Mouse (Mus musculus) frontal cortex, adult (tissue): ENCODE results near the gene Isg20.

Experiments used
- ATAC-seq: cut with Nextera tagmentation; 2 replicates; pipeline ENCODE4 v1.9.2; 2017; ENCODE audit warnings: mild to moderate bottlenecking, moderate library complexity, mixed read lengths; ENCODE audit not compliant: low TSS enrichment

Isg20 gene

GRCm38 (mm10) chr7:78903174-78903870, 9.9 kb upstream of the Isg20 start:
- ATAC-seq: no peak

GRCm38 (mm10) chr7:78904175-78904574, 9.0 kb upstream of the Isg20 start:
- no peak for ATAC-seq

- no peak for ATAC-seq
Observed at GRCm38 (mm10) chr7:78909026-78909425, 4.2 kb upstream of the Isg20 start.

- no peak; the same call in 1 of the 2 replicates for ATAC-seq
Observed at GRCm38 (mm10) chr7:78910336-78911098, 2.7 kb upstream of the Isg20 start.

GRCm38 (mm10) chr7:78911209-78911608, 2.0 kb upstream of the Isg20 start:
- no peak for ATAC-seq

GRCm38 (mm10) chr7:78912253-78912973, 811 bp upstream of the Isg20 start:
- peak; percentile 45; the same call in 1 of the 2 replicates for ATAC-seq

- peak; percentile 35; the same call in 1 of the 2 replicates for ATAC-seq
Observed at GRCm38 (mm10) chr7:78913649-78914544, 673 bp downstream of the Isg20 start.

- no peak for ATAC-seq
Observed at GRCm38 (mm10) chr7:78914545-78914845, 1.3 kb downstream of the Isg20 start.

GRCm38 (mm10) chr7:78914896-78915510, 1.8 kb downstream of the Isg20 start:
- no peak for ATAC-seq

- ATAC-seq: no peak
Observed at GRCm38 (mm10) chr7:78918686-78919085, 5.5 kb downstream of the Isg20 start.

- ATAC-seq: no peak
Observed at GRCm38 (mm10) chr7:78922506-78922905, 9.3 kb downstream of the Isg20 start.

- ATAC-seq: peak; percentile 90
Observed at GRCm38 (mm10) chr7:78924300-78924699, 11.1 kb downstream of the Isg20 start.

- no peak for ATAC-seq
Observed at GRCm38 (mm10) chr7:78924796-78925195, 11.6 kb downstream of the Isg20 start.

- no peak; the same call in 1 of the 2 replicates for ATAC-seq
Observed at GRCm38 (mm10) chr7:78925680-78926079, 12.5 kb downstream of the Isg20 start.

GRCm38 (mm10) chr7:78926156-78926555, 12.9 kb downstream of the Isg20 start:
- ATAC-seq: peak; percentile 38; the same call in 1 of the 2 replicates

- no peak for ATAC-seq
Observed at GRCm38 (mm10) chr7:78927266-78927665, 14.0 kb downstream of the Isg20 start.

- ATAC-seq: no peak
Observed at GRCm38 (mm10) chr7:78938957-78939602, 25.9 kb downstream of the Isg20 start.

- ATAC-seq: no peak
Observed at GRCm38 (mm10) chr7:78940971-78941370, 27.7 kb downstream of the Isg20 start.

GRCm38 (mm10) chr7:78942544-78942943, 29.3 kb downstream of the Isg20 start:
- ATAC-seq: no peak

- ATAC-seq: no peak
Observed at GRCm38 (mm10) chr7:78953886-78954572, 40.8 kb downstream of the Isg20 start.
